Mouse (Mus musculus): ENCODE data around the gene Atf5.

The Atf5 gene

DNA sequence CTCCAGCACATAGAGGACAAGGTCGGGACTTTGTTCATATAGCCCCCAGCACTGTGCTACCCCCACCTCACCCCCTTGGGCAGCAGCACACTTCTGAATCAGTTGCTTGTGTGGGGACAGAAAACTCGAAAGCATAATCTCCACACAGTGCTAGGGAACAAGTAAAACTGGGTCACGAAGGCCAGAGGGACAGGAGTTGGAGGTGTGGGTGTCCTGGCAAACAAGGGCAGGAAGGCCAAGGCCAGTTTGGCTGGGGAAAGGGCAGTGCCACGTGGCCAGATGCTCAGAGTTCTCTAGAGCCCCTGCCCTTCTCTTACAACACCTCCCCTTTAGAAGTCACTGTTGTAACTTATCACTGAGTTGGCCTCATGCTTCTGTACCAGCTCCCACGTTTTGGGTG is 3.4 kb upstream of the Atf5 start:
- DNase-seq (ENCODE audit: low spot score), result no peak

DNA sequence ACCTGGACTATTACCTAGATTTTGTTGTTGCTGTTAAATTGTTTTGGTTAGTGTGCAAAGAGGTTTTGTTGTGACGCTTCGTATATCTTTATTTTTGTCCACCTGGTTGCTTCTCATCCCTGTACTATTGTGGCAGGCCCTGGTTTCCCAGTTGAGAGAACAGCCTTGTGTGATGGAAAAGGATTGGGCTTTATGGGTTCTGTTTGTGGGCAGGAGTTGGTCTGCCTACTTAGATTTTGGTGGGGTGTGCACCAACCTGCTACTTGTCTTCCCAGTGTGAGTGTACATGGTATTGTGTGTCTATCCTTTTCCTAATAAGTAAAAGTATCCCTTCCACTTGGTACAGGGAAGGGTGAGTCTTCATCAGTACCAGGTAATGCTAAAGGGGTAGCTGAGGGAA is 2.9 kb upstream of the Atf5 start:
- DNase-seq (ENCODE audit: low spot score), result no peak

DNA sequence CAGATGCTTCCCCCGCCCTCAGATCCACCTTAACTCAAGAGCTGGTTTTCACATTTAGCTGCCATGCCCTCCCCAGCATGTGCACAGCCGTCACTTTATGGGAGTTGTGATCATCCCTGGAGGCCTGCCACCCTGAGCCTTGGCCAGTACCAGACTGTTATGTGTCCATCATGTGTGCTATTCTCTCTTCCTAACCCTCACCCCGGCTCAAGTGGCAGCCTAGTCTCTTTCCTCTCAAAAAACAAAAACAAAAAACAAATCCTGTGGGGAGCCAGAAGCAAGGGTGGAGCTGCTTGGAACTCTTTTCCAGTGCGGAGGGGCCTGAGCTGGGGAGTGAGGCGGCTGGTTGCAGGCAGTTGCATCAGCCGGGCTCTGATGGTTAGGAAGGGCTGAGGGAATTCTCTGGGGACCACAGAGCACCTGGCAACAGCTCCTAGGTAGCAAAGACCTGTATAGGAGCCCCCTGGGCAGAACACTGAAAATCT is 2.3 kb upstream of the Atf5 start:
- DNase-seq (ENCODE audit: low spot score), result peak; percentile 89

DNA sequence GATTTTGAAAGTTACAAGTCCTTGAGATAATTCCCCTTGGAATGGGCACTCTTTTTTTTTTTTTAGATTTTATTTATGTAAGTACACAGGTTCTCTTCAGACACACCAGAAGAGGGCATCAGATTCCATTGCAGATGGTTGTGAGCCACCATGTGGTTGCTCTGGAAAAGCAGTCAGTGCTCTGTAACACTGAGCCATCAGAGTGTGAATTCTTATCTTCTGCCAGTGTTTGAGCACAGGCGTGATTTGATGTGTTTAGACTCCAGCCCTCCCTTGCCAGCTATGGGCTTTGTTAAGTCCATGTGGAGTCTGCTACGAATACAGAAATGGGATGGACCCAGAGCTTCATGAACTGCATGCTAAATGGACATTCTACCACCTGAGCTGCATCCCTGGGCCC is 1.7 kb upstream of the Atf5 start:
- DNase-seq (ENCODE audit: low spot score), result peak; percentile 51

DNA sequence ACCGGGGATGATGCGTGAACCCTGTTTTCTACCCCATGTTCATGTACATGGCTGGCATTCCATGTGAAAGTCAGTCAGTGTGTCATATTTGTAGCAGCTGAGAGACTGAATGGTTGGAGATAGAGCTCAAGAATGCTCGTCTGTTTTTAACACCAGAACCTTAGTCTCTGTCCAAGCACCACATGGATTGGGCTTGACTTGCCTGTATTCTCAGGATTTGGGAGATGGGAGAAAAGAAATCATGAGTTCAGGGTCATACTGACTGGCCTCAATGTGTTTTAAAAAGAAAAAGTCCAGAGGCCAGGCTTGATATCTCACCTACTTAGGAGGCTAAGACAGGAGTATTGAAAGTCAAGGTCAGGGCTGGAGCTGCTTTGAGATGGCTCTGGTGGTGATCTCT is 983 bp upstream of the Atf5 start:
- no peak for DNase-seq (ENCODE audit: low spot score)

DNA sequence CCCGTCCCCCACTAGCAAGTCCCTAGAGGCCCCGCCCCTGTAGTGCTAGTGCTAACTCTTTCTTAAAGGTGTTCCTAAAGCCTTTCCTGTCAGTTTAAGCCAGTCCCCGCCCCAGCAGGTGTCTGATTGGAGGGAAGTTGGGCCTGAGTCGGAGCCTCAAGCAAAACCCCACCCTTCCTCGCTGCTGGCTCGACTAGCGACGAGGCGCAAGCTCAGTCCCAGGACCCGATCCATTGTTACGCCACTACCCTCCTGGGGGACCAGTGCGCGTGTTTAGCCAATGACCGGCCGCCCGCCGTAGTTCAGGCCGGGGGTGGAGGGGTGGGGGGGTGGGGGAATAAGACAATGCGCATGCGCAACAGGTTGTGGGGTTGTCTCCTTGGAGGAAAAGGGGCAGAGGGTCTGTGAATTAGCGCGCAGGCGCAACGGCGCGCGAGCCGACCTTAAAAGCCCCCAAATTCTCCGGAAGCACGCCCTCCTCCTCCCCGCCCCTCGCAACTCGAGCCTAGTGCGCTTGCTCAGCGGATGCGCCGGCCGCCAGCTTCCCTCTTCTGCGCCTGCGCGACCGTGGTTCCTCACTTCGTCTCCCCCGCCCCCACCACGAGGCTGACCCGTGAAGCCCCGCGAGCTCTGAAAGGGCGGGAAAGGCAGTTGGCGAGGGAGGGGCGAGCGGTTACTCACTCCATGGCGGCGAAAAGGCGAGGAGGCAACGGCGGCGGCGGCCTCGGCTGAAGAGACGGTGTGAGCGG is 563 bp downstream of the Atf5 start, which contains the start of the genes Nup62 and Il4i1:
Gene Nup62 (plus strand): TSS at position 368 of the 749 bp plus-strand sequence.
Gene Il4i1 (plus strand): TSS at position 667 of the 749 bp plus-strand sequence.
- peak; percentile 94 for DNase-seq (ENCODE audit: low spot score)

DNA sequence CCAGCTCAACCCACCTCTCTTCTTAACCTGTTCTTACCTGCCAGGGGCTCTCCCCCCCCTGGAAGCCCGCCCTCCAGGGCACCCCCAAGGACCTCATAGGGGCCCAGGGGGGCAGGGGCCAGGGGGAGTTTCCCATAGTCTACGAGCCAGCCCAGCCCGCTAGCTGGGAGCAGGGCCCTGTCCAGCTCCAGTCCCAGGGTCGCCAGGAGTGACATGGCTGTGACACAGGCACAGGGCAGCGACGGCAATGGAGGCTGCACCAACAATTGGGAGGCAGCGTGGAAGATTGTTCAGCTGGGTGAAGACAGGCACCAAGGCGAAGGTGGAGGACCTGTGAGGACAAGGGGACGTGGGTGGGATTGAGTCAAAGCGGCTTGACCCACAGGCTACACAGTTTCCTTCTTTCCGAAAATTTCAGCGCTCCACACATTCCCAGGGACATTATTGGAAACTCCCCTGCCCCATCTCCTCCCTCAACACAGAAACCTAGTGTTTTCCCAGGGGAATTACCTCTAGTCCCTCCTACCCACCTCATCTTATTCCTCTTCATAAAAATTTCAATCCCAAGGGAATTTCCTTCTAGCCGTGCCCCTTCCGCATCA is 1.4 kb downstream of the Atf5 start:
- DNase-seq (ENCODE audit: low spot score), result no peak

DNA sequence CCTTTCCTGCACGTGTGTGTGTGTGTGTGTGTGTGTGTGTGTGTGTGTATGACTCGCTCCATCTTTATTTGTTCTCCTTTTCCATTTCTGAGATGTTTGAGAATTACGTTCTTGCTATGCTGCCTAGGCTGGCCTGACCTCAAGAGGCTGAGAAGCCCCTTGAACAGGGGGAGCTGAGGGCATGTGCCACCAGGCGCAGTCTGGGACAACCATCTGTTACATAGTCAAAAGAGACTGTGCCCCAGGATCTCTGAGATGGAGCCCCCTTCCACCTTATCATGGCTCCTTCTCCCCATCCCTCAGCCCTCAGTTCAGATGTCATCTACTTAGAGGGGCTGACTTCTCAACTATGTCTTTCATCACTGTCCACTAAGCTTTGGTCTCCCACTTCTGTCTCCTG is 2.0 kb downstream of the Atf5 start:
- DNase-seq (ENCODE audit: low spot score), result no peak

DNA sequence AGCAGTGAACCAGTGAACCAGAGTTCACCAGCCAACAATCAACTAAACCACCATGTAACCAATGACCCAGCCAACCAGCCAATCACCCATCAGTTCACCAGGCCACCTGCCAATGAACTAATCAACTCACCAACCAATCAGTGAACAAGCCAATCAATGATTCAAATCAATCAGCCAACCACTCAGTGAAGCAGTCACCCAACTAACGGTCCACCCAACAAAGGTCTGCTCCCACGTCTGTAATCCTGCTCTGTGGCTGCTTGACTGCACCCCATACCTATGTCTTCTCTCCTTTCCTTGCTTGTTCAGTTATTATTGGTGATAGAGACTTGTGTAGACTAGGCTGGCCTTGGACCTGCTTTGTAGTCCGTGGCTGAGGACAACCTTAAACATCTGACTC is 2.5 kb downstream of the Atf5 start:
- no peak for DNase-seq (ENCODE audit: low spot score)

DNA sequence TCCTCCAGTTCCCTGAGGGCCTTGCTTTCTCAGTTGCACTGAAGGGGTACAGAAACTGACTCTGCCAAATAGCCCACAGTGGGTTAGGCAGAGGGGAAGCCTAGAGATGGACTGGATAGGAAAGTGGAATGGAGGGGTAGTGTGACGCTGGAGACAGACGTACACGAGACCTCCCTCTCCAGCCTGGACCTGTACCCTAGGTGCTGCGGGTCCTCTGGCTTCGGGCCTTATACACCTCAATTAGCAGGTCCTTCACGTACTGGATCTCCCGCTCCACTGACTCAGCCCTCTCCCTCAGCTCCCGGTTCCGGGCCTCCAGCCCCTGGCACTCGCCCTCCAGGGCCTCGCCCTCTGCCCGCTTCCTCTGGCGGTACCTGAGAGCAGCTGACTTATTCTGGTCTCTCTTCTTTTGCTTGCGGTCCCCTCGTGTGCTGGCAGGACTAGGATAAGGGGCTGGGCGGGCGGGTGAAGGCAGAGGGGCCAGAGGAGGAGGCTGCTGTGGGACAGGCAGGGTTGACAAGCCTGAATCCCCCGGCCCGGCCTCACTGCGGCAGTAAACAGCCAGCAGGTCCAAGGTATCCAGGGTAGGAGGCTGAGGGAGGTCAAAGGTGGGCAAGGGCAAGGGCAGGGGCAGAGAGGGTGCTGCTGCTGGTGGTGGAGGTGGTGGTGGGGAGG is 3.7 kb downstream of the Atf5 start:
- DNase-seq (ENCODE audit: low spot score), result no peak

DNA sequence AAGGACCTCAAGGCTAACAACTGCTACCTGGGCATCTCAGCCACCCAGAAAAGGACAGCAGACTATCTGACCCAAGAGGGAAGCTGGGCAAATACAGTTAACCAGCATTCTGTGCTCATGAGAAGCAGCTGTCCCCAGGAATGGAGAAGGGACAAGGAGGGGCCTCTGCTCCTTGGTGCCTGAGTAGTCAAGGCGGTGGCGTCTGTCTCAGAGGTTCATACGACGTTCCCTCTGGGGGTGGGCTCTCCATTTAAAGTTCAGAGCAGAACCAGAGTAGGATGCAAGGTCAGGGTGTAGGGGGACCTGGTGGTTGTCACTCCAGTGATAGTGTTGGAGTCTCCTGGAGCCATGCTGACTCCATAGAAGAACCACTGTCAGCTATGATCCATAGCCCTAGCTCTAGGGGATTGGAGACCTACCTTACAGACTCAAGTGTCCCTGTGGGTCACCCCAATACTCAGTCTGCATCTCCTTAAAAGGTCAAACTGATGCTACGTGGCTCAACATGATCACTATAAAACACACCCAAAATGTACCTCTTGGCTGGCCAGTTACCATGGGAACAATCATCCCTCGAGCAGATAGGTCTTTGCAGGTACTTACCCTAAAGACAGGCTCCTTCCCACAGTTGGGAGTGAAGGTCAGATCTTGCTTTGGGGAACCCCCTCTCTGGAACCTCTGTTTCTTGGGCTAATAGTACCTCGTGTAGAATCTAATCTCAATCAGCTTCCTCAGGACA is 5.5 kb downstream of the Atf5 start:
- DNase-seq (ENCODE audit: low spot score), result no peak

DNA sequence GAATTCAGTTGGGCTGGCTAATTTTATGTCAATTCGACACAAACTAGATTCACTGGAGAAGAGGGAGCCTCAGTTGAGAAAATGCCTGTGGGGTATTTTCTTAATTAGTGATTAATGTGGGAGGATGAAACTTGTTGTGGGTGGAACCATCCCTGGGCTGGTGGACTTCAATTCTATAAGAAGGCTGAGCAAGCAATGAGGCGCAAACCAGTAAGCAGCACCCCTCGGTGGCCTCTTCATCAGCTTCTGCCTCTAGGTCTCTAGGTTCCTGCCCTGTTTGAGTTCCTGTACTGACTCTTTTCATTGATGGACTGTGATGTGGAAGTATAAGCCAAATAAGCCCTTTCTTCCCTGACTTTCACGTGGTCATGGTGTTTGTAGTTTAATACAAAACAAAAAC is 6.1 kb downstream of the Atf5 start:
- no peak for DNase-seq (ENCODE audit: low spot score)

DNA sequence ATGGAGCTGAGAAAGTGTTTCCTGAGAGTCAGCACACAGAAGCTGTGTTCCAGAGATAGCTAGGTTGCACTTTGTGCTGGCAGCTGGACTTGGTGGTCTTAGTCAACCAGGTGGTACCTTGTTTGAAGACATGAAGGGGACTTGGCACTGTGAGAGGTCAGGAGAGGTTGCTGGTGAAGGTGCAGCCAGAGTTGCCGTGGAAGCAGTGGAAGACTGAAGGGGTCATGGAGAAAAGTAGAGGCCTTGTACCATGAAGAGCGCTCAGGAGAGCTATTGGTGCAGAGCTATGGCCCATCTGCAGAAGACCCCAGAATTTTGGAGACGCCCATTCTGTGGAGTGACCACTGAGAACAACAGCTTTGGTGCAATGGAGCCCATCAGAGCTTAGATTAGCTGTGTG is 7.0 kb downstream of the Atf5 start:
- DNase-seq (ENCODE audit: low spot score), result no peak

DNA sequence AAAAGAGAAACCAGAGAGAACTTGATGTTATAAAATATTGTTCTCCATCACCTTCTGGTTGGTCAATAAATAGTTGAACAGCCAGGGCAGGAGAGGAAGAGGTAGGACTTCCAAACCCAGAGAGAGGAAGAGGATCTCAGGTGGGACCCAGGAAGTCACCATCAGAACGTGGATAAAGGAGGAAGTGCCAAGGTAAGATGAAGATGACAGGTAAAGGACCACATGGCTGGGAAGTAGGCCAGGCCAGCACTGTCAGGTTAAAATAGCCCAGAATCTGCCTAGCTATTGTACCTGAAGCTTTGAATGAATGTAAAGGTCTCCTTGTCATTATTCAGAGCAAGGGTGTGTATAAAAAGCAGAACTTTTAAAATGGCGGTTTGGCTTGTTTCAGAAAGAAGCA is 7.5 kb downstream of the Atf5 start:
- no peak for DNase-seq (ENCODE audit: low spot score)

DNA sequence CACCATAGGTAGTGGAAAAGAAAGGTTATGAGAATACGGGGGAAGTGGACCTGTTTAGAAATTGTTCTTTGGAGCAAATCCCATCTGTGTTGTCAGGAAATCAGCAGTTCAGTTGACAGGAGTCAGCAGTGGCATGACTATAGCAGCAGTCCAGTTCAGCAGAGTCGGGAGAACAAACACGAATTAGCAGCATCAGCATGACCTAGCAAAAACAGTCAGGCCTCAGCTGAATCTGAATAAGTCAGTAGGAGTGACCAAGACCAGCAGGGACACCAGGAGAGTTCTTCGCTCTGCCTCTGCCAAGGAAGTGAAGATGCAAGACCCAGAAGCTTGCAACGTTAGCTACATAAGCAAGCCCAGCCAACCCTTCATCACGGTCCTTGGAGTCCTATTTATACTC is 23.7 kb downstream of the Atf5 start:
- DNase-seq (ENCODE audit: low spot score), result no peak

DNA sequence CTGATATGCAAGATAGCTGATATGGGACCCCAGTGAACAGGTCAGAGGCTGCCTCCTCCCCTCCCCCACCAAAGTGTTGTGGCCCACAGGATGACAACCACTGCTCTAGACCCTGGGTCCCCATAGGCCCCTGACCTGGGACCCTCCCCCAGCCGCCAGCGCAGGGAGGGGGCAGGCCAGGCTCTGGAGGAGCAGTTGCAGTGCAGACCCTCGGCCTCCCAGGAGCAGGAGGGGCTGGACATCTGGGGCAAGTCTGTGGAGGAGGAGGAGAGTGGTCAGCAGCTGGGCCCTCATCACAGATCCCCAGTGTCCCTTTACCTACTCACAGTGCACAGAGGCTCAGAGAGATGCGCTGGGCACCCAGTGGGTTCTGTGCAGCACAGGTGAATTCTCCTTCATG is 26.4 kb downstream of the Atf5 start:
- no peak for DNase-seq (ENCODE audit: low spot score)

DNA sequence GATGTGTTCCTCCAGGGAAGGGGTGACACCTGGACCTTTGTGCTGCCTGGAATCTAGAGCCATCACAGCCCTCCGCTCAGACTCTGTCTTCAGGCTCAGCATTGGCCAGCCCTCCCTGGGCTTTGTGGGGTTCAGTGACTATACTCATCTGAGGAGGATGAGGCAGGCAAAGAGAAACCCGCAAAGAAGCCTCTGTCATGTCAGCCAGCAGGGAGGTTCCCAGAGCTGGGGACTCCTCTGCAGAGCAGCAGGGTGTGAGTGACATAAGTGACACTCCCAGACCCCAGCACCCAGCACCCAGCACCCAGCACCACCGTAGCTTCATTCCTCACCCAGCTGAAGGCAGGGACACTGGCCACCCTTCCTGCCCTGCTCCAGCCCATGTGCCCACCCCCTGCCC is 26.9 kb downstream of the Atf5 start:
- no peak for DNase-seq (ENCODE audit: low spot score)

DNA sequence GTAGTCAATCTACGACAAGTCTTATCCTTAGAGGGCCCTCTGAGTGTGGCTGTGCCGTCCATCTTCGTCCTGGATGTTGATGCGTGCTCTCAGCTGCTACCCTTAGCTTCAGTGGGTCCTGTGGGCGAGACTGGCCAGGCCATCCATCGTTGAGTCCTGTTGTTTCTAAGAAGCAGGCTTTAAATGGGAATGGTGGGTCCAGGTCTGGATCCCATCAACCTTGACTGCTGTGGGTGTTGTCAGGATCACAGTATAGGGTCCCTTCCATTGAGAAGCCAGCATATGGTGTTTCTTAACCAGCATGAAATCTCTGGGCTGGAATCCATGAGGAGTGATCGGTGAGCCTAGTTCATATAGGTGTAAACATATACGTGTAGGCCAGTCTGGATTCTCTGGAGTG is 36.4 kb downstream of the Atf5 start:
- DNase-seq (ENCODE audit: low spot score), result no peak

DNA sequence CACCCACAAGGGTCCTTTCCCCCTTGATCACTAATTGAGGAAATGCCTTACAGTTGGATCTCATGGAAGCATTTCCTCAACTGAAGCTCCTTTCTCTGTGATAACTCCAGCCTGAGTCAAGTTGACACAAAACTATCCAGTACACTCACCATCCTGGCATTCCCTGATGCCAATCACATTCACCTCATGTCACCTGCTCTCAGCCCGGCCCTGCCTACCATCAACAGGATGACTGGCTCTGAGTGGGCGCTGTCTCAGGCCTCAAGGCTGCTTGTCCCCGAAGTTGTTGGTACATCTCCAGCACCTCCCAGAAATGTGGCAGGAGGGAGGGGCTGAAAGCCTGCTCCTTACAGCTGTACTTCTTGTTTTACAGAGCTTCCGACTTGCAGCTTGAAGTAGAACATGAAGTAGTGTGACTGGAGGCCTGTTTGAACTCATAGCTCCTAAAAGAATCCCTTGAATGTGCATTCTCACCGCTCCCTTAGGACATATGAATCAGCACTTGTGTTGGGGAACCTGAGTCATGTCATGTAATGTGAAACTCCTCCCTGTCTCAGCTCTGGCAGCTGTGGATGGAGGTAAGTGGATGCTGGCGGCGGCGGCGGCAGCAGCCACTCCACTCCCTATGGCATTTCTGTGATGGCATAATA is 39.5 kb downstream of the Atf5 start:
- no peak for DNase-seq (ENCODE audit: low spot score)

DNA sequence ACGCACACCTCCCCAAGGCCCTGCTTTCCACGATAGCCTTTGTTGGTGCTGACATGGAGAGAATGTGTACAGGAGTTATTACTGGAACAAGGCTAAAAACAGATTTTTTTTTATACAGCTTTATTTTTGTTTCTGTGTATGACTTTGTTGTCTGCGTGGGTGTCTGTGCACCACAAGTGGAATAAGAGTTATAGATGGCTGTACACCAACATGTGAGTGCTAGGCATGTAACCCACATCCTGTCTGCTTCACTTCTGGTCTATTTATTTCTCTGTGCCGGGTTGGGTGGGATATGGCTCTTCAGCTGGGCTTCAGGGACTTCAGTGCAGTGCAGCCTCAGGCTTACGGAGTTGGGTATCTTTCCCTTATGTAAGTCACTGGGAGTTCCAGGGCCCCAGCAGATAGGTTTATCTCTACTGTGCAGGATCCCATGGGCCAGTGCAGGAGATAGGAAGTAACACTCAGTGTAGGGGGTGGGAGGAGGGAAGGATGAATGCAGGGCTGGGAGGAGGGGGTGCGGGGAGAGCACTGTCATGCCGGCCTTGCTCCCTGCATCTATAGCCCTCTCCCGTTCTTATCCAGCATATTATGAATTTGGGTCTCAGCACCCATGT is 43.8 kb downstream of the Atf5 start:
- no peak for DNase-seq (ENCODE audit: low spot score)

DNA sequence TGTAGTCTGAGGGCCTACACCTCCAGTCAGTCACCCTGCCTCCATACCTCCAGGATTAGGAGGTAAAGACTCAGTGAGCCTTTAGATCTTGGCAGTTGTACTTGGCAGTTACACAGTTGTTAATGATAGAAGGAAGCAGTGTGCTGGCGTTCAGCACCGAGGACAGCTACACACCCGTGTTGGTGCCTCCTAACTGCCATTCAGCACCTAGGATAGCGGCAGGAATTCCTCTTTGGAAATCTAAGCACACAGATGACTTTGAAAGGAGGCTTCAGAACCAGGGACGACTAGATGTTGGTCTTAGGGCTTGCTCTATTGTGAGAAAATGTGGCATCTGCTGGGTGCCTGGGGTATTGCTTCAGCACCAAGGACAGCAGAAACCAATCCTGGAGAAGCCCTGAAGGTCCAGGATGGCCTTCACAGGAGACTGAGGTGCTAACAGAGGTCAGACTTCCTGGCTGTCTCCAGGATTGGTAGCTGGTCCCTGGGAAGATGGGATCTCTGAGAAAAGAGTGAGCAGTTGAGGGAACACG is 46.3 kb downstream of the Atf5 start:
- no peak for DNase-seq (ENCODE audit: low spot score)
